Mouse (Mus musculus): ENCODE data around the gene Trappc5.

The Trappc5 gene

GRCm38 (mm10) chr8:3676131-3676992 lies at the start of gene Trappc5:
TSS of gene Trappc5 (plus strand) at chr8:3676299.
- peak; percentile 95 to 98 for DNase-seq (ENCODE audit: inconsistent age in 2 of 2, low spot score in 1 of 2)

DNA sequence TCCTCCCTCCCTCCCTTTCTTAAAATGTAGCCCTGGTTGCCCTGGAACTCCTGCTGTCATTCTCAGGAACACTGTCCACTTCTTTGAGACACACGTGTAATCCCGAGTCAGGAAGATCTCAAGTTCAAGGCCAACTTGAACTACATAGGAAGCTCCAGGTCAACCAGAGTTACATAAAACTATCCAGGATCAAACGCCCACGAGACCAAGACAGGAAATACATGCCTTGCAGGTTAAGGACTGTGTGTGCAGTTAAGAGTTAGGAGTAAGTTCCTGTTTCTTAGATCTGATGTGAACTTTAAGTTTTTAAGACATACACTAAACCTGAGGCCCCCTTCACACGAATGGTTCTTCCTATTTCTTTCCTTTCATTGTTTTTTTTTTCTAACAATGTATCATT lies 49.1 kb upstream of the Trappc5 start:
- no peak for DNase-seq (ENCODE audit: inconsistent age in 2 of 2, low spot score in 1 of 2)

DNA sequence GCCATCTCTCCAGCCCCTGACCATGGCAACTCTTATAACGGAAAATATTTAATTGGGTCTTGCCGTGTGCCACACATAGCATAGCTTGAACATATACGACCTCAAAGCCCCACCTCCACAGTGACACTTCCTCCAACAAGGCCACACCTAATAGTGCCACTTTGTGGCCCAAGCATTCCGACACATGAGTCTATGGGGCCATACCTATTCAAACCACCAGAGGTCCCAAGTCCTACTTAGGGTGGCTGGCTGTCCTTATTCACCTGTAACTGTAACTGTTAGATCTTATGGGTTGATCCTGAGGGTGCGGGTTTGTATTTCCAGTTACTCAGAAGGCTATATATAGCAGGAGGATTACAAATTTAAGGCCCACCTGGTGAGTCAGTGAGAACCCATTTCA lies 48.1 kb upstream of the Trappc5 start:
- DNase-seq (ENCODE audit: inconsistent age in 2 of 2, low spot score in 1 of 2): no peak

GRCm38 (mm10) chr8:3630647-3631477 lies 45.2 kb upstream of the Trappc5 start, which contains the start of gene Stxbp2:
TSS of gene Stxbp2 (plus strand) at chr8:3630955.
- peak; percentile 80 to 91 for DNase-seq (ENCODE audit: inconsistent age in 2 of 2, low spot score in 1 of 2)

DNA sequence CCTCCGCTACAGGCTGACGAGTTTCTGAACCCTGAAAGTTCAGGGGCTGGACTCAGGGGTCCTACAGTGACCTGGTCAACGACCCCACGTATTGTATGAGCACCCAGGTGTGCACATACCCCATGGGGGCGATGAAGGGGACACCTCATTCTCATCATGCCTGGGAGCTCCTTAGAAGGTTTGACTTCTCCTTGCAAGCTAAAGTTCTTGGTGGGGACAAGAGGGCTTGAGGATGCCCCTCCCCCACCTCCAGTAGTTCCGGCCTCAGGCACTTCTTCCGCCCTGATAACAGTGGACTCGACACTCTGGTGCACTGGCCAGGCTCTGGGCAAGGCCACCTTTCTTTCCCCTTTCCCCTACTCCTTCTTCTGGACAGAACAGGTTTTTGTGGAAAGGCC lies 44.6 kb upstream of the Trappc5 start:
- DNase-seq (ENCODE audit: inconsistent age in 2 of 2, low spot score in 1 of 2): no peak

DNA sequence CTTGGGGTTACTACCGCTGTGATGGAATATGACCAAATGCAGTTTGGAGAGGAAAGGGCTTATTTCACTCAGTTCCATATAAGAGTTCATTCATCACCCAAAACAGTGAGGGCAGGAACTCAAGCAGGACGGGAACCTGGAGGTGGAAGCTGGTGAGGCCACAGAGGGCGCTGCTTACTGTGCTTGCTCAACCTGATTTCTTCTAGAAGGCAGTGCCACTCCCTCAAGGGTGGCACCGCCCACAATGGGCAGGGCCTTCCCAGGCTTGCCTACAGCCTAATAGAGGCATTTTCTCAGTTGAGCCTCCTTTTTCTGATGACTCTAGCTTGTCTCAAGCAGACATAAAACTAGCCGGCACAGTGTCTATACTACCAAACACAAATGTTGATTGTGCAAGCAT lies 30.3 kb upstream of the Trappc5 start:
- peak; percentile 50 to 83 for DNase-seq (ENCODE audit: inconsistent age in 2 of 2, low spot score in 1 of 2)

DNA sequence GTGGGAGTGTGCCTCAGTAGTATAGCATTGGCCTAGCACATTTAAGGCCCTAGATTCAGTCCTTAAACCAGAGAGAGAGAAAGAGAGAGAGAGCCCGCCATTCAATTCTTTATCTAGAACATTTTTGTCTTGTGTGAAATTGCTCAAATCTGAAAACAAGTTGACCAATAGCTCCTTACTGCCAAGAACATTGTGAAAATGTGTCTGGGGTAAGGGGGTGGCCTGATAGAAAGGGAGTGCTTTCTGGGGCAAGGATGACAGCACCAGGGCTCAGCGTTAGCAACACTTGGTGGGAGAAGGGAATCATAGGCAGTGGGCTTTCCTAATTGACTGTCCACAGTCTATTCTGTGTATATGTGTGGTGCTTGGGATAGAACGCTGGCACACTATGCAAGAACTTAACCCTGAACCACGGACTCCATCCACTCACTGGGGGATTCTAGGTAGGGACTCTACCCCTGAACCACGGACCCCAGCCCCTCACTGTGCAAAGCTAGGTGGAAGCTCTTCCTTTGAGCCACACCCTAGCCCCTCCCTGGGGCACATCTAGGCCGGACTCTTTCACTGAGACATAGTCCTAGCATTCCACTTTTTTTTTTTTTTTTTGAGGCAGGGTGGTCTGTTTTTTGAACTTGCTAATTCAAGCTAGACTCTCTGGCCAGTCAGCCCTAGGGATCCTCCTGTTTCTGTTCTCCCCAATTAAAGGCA lies 29.1 kb upstream of the Trappc5 start:
- peak in 1 of 2 experiments; percentile 62 for DNase-seq (ENCODE audit: inconsistent age in 2 of 2, low spot score in 1 of 2)

DNA sequence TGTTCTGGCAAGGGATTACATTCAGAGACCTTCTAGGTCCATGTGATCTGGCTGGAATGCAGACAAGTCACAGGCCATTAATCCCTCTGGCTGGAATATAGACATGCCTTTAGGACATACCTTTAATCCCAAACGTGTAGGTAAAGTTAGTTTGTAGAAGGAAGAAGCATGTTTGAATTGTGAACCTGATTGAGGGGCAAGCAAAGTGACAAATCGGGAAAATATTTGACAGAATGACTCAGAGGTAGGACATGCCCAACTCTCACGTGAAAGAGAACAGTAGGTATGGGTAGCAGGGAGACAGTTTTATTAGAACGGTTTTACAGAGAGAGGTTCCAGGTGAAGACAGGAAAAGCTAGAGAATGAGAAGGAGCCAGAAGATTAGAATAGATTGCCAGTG lies 28.5 kb upstream of the Trappc5 start:
- DNase-seq (ENCODE audit: inconsistent age in 2 of 2, low spot score in 1 of 2): no peak

GRCm38 (mm10) chr8:3648268-3648667 lies 27.8 kb upstream of the Trappc5 start:
- no peak for DNase-seq (ENCODE audit: inconsistent age in 2 of 2, low spot score in 1 of 2)

DNA sequence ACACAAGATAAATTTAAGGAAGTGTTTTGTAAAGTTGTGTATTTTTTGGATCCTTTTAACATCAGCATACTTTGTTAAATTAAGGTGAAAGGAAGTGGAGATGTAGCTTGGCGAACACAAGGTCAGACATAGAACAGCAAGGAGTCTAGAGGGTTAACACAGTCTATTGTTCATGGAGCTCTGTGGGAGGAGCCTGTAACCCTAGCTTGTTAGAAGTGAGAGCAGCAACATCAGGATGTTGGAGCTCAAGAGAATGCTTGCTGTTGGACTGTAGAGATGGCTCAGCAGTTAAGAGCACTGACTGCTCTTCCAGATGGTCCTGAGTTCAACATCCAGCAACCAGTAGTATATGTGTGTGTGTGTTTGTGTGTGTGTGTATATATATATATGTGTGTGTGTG lies 27.1 kb upstream of the Trappc5 start:
- no peak for DNase-seq (ENCODE audit: inconsistent age in 2 of 2, low spot score in 1 of 2)

DNA sequence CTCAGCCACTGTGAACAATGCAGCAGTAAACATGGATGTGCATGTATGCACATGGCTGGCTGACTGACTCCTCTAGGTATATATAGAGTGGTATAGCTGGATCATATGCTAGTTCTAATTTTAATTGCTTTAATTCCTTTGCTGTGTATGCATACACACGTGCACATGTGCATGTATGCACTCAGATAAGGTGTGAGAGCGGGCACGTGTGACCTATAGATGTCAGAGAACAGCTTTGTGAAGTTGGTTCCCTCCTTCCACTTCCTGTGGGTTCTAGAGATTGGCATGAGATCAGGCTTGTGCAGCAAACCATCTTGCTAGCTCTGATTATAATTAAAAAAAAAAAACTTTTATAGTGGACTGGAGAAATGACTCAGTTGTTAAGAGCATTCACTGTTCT lies 23.3 kb upstream of the Trappc5 start:
- no peak for DNase-seq (ENCODE audit: inconsistent age in 2 of 2, low spot score in 1 of 2)

DNA sequence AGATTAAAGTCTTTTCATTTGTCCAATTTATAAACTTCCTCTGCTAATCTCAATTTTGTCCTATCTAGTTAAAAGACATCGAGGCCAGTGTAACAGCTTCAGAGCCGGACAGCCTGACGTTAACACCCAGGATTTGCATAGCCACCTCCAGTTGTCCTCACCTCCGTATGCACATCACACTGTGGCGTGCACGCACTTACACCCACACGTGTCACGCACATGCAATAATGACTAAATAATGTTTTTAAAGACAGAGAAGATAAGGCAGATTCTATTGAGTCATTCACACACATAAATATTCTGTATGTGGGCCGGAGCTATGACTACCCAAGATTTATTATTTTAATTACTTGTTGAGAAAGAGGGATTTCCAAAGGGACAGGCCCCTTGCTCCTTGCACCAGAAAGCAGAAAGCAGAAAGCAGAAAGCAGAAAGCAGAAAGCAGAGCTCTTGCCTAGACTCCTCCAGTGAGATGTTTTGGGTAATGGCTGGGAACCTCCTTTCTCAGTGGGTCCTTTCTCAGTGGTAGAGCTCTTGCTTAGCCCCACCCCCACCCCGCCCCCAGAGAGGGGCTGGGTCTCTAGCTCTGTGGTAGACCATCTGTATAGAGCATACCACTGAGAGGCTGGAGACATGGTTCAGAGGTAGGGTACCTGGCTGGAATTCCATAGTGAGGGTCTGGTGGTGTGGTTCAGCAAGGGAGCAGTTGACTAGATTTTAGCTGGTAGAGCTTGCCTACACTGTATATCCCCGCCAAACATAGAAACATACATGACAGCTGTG lies 21.2 kb upstream of the Trappc5 start:
- no peak for DNase-seq (ENCODE audit: inconsistent age in 2 of 2, low spot score in 1 of 2)

DNA sequence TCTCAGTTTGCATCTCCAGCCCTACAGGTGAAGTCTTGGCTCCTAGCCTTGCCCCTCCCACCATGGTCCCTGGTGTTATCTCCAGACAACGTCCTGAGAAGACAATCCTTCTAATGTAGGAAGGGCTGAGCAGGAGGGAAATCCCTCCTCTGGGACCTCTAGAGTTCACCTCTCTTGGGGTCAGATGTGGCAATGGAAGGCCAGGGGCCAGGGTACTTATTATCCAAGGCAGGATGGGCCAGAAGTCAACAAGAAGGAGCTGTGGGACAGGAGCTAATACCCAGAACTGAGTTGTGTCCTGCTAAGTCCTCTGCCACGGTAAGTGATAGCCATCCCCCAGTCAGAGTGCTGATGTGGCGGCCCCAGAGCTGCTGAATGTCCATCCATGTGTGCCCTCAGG lies 20.6 kb upstream of the Trappc5 start, which contains the start of gene Retn:
Gene Retn, plus strand, starts transcription at position 245 of the 400 bp plus-strand sequence.
- peak in 1 of 2 experiments; percentile 55 for DNase-seq (ENCODE audit: inconsistent age in 2 of 2, low spot score in 1 of 2)

GRCm38 (mm10) chr8:3656725-3657381 lies 19.2 kb upstream of the Trappc5 start:
- no peak for DNase-seq (ENCODE audit: inconsistent age in 2 of 2, low spot score in 1 of 2)

GRCm38 (mm10) chr8:3660889-3661288 lies 15.2 kb upstream of the Trappc5 start:
- DNase-seq (ENCODE audit: inconsistent age in 2 of 2, low spot score in 1 of 2): no peak

GRCm38 (mm10) chr8:3664405-3664804 lies 11.7 kb upstream of the Trappc5 start:
- DNase-seq (ENCODE audit: inconsistent age in 2 of 2, low spot score in 1 of 2): no peak

- DNase-seq (ENCODE audit: inconsistent age in 2 of 2, low spot score in 1 of 2): no peak
These were observed 10.6 kb upstream of the Trappc5 start, which contains the start of gene Mcemp1 for GRCm38 (mm10) chr8:3665507-3665906. TSS of gene Mcemp1 (plus strand) at chr8:3665754.

- no peak for DNase-seq (ENCODE audit: inconsistent age in 2 of 2, low spot score in 1 of 2)
These were observed 5.7 kb upstream of the Trappc5 start for GRCm38 (mm10) chr8:3670388-3670787.

DNA sequence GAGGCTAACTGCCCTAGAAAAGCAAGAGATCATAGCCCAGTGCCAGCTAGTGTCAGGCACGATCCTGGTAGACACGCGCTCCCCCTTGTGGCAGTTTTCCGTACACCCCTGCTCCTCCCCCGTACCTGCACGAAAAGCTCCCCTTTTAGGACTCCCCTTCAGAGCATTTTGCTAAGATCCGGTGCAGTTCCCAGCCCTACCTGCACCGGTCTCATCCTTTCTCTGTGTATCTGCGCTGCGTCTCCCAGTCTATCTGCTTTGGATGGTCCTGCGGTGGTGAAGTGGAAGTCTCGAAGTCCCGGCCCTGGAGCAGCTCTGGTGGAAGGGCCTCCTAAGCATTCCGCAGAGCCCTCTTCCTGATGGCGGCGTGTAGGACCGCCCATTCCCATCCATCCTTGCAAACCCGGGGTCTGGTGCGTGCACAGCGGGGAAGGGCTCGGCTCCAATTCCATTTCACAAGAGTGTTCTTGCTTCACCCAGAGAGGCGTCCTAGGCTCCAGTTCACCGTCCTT lies 4.1 kb upstream of the Trappc5 start, which contains the start of gene Fcor:
Gene Fcor, minus strand, starts transcription at position 383 of the 512 bp plus-strand sequence.
- DNase-seq (ENCODE audit: inconsistent age in 2 of 2, low spot score in 1 of 2): peak; percentile 80 to 96

GRCm38 (mm10) chr8:3674671-3675070 lies 1.4 kb upstream of the Trappc5 start:
- DNase-seq (ENCODE audit: inconsistent age in 2 of 2, low spot score in 1 of 2): no peak
